Mouse (Mus musculus) limb, embryonic 14.5 days (tissue): Measurements from ENCODE around the gene Coro7. TPM values are rescaled to one million over a fixed set of nuclear protein-coding genes. Genes with fewer than 3 reads are reported as not detected.

ENCODE experiments used
- ATAC-seq: fragments of 200-750 bp; cut with Nextera tagmentation; 2 replicates; pipeline ENCODE4 v1.8.0; 2017; ENCODE audit warnings: low read depth, moderate number of reproducible peaks, moderate TSS enrichment; ENCODE audit not compliant: low FRiP score
- DNase-seq: peaks from one replicate; pipeline ENCODE4 v3.0.0-alpha.2; 2015; ENCODE audit warnings: low spot score
- H3K27ac ChIP-seq: fragments of 300-500 bp; sonication (generic); replicated peaks from 2 replicates; pipeline ENCODE4 v1.5.1; 2014; ENCODE audit warnings: low read depth, mild to moderate bottlenecking, low read length, moderate library complexity, mixed read lengths
- H3K27me3 ChIP-seq: fragments of 300-500 bp; sonication (generic); 2 replicates; pipeline ENCODE4 v1.6.1; 2014; ENCODE audit warnings: low read length, mixed read lengths; ENCODE audit not compliant: control insufficient read depth, insufficient read depth
- H3K36me3 ChIP-seq: fragments of 300-500 bp; sonication (generic); 2 replicates; pipeline ENCODE4 v1.6.1; 2014; ENCODE audit warnings: mild to moderate bottlenecking, low read length, moderate library complexity, mixed read lengths; ENCODE audit not compliant: control insufficient read depth, insufficient read depth
- H3K4me1 ChIP-seq: fragments of 300-500 bp; sonication (generic); 2 replicates; pipeline ENCODE4 v1.6.1; 2014; ENCODE audit warnings: antibody characterized with exemption, low read length, mixed read lengths; ENCODE audit not compliant: control insufficient read depth, insufficient read depth
- H3K4me2 ChIP-seq: fragments of 300-500 bp; sonication (generic); replicated peaks from 2 replicates; pipeline ENCODE4 v1.6.1; 2014; ENCODE audit warnings: low read depth, mild to moderate bottlenecking, low read length, moderate library complexity; ENCODE audit not compliant: severe bottlenecking
- H3K4me3 ChIP-seq: fragments of 300-500 bp; sonication (generic); replicated peaks from 2 replicates; pipeline ENCODE4 v1.5.1; 2014; ENCODE audit warnings: low read length
- H3K9ac ChIP-seq: fragments of 300-500 bp; sonication (generic); 2 replicates; pipeline ENCODE4 v1.6.1; 2014; ENCODE audit warnings: mild to moderate bottlenecking, low read depth, low read length, moderate library complexity; ENCODE audit not compliant: severe bottlenecking
- H3K9me3 ChIP-seq: fragments of 300-500 bp; sonication (generic); 2 replicates; pipeline ENCODE4 v1.6.1; 2016; ENCODE audit warnings: low read length; ENCODE audit not compliant: control insufficient read depth
- POLR2A ChIP-seq: fragments of 200-500 bp; IDR thresholded peaks from 2 replicates; pipeline ENCODE4 v1.8.0; 2012; ENCODE audit warnings: inconsistent platforms, mild to moderate bottlenecking, moderate library complexity, borderline replicate concordance; ENCODE audit not compliant: insufficient read depth, insufficient read length; ENCODE audit errors: extremely low read depth
- WGBS: fragments of 180-500 bp; shearing (Covaris S2); extraction: QIAGEN DNeasy Blood & Tissue Kit; methylation state at CpG from one replicate; pipeline ENCODE4 v1.1.7; 2014; 5-methylcytosine and 5-hydroxymethylcytosine counted together
- polyA plus RNA-seq, 2 experiments: library from polyadenylated mRNA; depleted of rRNA in 1 of 2; stranded (reverse) in 1 of 2; unstranded in 1 of 2; fragments of >200 nt; fragmentation: Nextera tagmentation in 1 of 2; extraction: Ambion mirVana in 1 of 2; gene quantifications; 2 replicates each; pipeline versions ENCODE4 v1.2.1 to v1.2.3; 2012 to 2014

The Coro7 gene
- polyA plus RNA-seq, 2 experiments, result 15.0 to 40.8 TPM

GRCm38 (mm10) chr16:4598041-4598440 is 81.5 kb downstream of the Coro7 start:
- 33% methylated on average over 5 of the region's 5 CpGs for WGBS
- Histone ChIP-seq H3K4me3 (peak overlapping the region; percentile 90), H3K36me3 (0 out of 2 replicates have a peak, but pooled peaks cover 2% of the 10 kb centered on the region), H3K9me3 (no peaks in the 10 kb centered on the region), H3K27ac (no peak overlapping the region), H3K4me2 (peak overlapping the region; percentile 95; the same call in 1 of the 2 replicates), H3K9ac (0 out of 2 replicates have a peak overlapping the region, but pooled peaks have one; percentile 21), H3K4me1 (peaks cover 66% of the 10 kb centered on the region), H3K27me3 (no peaks in the 10 kb centered on the region)
- DNase-seq (no peak), ATAC-seq (no peak)
- no peak for TF ChIP-seq POLR2A

GRCm38 (mm10) chr16:4597296-4597695 is 82.3 kb downstream of the Coro7 start:
- Histone ChIP-seq H3K36me3 (0 out of 2 replicates have a peak, but pooled peaks cover 2% of the 10 kb centered on the region), H3K4me1 (peaks cover 66% of the 10 kb centered on the region), H3K27ac (peak overlapping the region; percentile 50; the same call in 1 of the 2 replicates), H3K4me2 (peak overlapping the region; percentile 95), H3K4me3 (peak overlapping the region; percentile 90), H3K27me3 (no peaks in the 10 kb centered on the region), H3K9ac (no peak overlapping the region), H3K9me3 (no peaks in the 10 kb centered on the region)
- ATAC-seq, result no peak
- 44% methylated on average over 3 of the region's 7 CpGs for WGBS
- peak; percentile 44 for DNase-seq
- no peak for TF ChIP-seq POLR2A

- H3K4me1 ChIP-seq, result peaks cover 64% of the 10 kb centered on the region
- peak overlapping the region; percentile 95 for H3K4me2 ChIP-seq
- H3K36me3 ChIP-seq, result 0 out of 2 replicates have a peak, but pooled peaks cover 4% of the 10 kb centered on the region
- 57% methylated on average over 2 of the region's 2 CpGs for WGBS
- H3K9ac ChIP-seq, result 0 out of 2 replicates have a peak overlapping the region, but pooled peaks have one; percentile 96
- H3K4me3 ChIP-seq, result peak overlapping the region; percentile 90
- DNase-seq (no peak), ATAC-seq (no peak)
- no peaks in the 10 kb centered on the region for H3K9me3 ChIP-seq
- H3K27ac ChIP-seq, result peak overlapping the region; percentile 50; the same call in 1 of the 2 replicates
- no peak for TF ChIP-seq POLR2A
- no peaks in the 10 kb centered on the region for H3K27me3 ChIP-seq
Observed at GRCm38 (mm10) chr16:4596836-4597235, 82.7 kb downstream of the Coro7 start.

- Histone ChIP-seq H3K36me3 (0 out of 2 replicates have a peak, but pooled peaks cover 5% of the 10 kb centered on the region), H3K4me3 (peak overlapping the region; percentile 90), H3K27me3 (no peaks in the 10 kb centered on the region), H3K27ac (peak overlapping the region; percentile 9; the same call in 1 of the 2 replicates), H3K9ac (peak overlapping the region; percentile 96), H3K9me3 (no peaks in the 10 kb centered on the region), H3K4me1 (peaks cover 59% of the 10 kb centered on the region), H3K4me2 (peak overlapping the region; percentile 95)
- DNase-seq, result no peak
- TF ChIP-seq POLR2A, result no peak
- WGBS, result 3% methylated on average over 3 of the region's 3 CpGs
- no peak for ATAC-seq
Observed at GRCm38 (mm10) chr16:4596141-4596728, 83.3 kb downstream of the Coro7 start.

- no peak for DNase-seq
Observed at GRCm38 (mm10) chr16:4595527-4595963, 84.0 kb downstream of the Coro7 start.

More at GRCm38 (mm10) chr16:4595527-4595963, 84.0 kb downstream of the Coro7 start:
- Histone ChIP-seq H3K4me1 (peaks cover 59% of the 10 kb centered on the region), H3K9me3 (no peaks in the 10 kb centered on the region), H3K4me3 (peak overlapping the region; percentile 90), H3K27me3 (no peaks in the 10 kb centered on the region), H3K9ac (peak overlapping the region; percentile 96), H3K27ac (peak overlapping the region; percentile 91), H3K36me3 (peaks cover 9% of the 10 kb centered on the region), H3K4me2 (peak overlapping the region; percentile 95)
- no peak for TF ChIP-seq POLR2A
- ATAC-seq, result no peak
- 0% methylated on average over 5 of the region's 5 CpGs for WGBS
